Mouse (Mus musculus) erythroblast, embryonic 14.5 days (primary cell): ENCODE data around the gene Gemin2.

Source experiments
- GATA1 ChIP-seq: IDR thresholded peaks from 2 replicates; pipeline ENCODE4 v1.6.1; 2012; ENCODE audit warnings: low read length, inconsistent platforms, mixed read lengths
- TAL1 ChIP-seq: IDR thresholded peaks from 3 replicates; pipeline ENCODE4 v1.6.1; 2012; ENCODE audit warnings: low read length, inconsistent platforms, mixed read lengths

DNA sequence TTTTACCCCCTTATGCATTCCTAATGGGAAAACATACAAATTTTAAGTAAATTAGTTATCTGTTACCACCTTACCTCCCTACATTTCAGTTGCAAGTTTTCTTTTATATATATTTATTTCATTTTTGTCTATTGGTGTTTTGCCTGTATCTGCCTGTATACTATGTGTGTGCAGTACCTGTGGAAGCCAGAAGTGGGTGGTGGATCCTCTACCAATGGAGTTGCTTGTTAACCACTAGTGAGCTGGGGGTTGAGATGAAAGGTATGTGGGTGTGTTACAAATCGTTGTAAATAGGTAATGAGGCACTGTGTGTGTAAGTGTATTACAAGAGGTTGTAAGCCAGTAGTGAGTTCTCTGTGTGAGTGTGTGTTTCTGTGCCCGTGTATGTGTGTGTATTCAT lies 2.7 kb upstream of the Gemin2 start:
- TF ChIP-seq GATA1 (no peak), TAL1 (no peak)
